Mouse (Mus musculus) thymus, postnatal 10 days (tissue): ENCODE results near the gene C2cd4d.
A peak's percentile ranks its signal among the peaks of the same experiment; 100 is the strongest.

ENCODE experiments used
- DNase-seq, 2 experiments: peaks; one replicate each; pipeline ENCODE4 v3.0.0; 2021; ENCODE audit warnings: low spot score in 2 of 2

C2cd4d gene

GRCm38 (mm10) chr3:94362138-94362537 lies at the start of gene C2cd4d:
TSS of gene C2cd4d (plus strand) at chr3:94362438.
- no peak for DNase-seq

GRCm38 (mm10) chr3:94328681-94329080 lies 33.6 kb upstream of the C2cd4d start:
- DNase-seq = peak in 1 of 2 experiments; percentile 27

- no peak for DNase-seq
Measured at GRCm38 (mm10) chr3:94334442-94334841, 27.8 kb upstream of the C2cd4d start.

- DNase-seq = no peak
Measured at GRCm38 (mm10) chr3:94338522-94338921, 23.7 kb upstream of the C2cd4d start.

GRCm38 (mm10) chr3:94341959-94342422 lies 20.2 kb upstream of the C2cd4d start, which contains the start of gene Them5:
TSS of gene Them5 (plus strand) at chr3:94342099.
- DNase-seq = no peak

GRCm38 (mm10) chr3:94342552-94342951 lies 19.7 kb upstream of the C2cd4d start:
- DNase-seq = no peak

- DNase-seq = no peak
Measured at GRCm38 (mm10) chr3:94344182-94344581, 18.1 kb upstream of the C2cd4d start.

- no peak for DNase-seq
Measured at GRCm38 (mm10) chr3:94344897-94345296, 17.3 kb upstream of the C2cd4d start.

- peak in 1 of 2 experiments; percentile 36 for DNase-seq
Measured at GRCm38 (mm10) chr3:94348146-94348545, 14.1 kb upstream of the C2cd4d start.

GRCm38 (mm10) chr3:94360812-94361211 lies 1.4 kb upstream of the C2cd4d start:
- DNase-seq = no peak

- no peak for DNase-seq
Measured at GRCm38 (mm10) chr3:94363291-94364153, 1.3 kb downstream of the C2cd4d start.

- no peak for DNase-seq
Measured at GRCm38 (mm10) chr3:94364154-94364526, 1.9 kb downstream of the C2cd4d start.

- peak; percentile 69 to 82 for DNase-seq
Measured at GRCm38 (mm10) chr3:94366761-94367160, 4.5 kb downstream of the C2cd4d start.

GRCm38 (mm10) chr3:94367511-94367910 lies 5.3 kb downstream of the C2cd4d start:
- DNase-seq = no peak

GRCm38 (mm10) chr3:94368631-94369030 lies 6.4 kb downstream of the C2cd4d start:
- peak in 1 of 2 experiments; percentile 31 for DNase-seq

- no peak for DNase-seq
Measured at GRCm38 (mm10) chr3:94369709-94370108, 7.5 kb downstream of the C2cd4d start.

- DNase-seq = no peak
Measured at GRCm38 (mm10) chr3:94371637-94372036, 9.4 kb downstream of the C2cd4d start.

GRCm38 (mm10) chr3:94372038-94372437 lies 9.8 kb downstream of the C2cd4d start:
- no peak for DNase-seq

GRCm38 (mm10) chr3:94372641-94373040 lies 10.4 kb downstream of the C2cd4d start, which contains the start of gene Rorc:
TSS of gene Rorc (plus strand) at chr3:94372794.
- DNase-seq = no peak

- no peak for DNase-seq
Measured at GRCm38 (mm10) chr3:94373090-94373489, 10.9 kb downstream of the C2cd4d start.

GRCm38 (mm10) chr3:94373597-94374011 lies 11.4 kb downstream of the C2cd4d start:
- peak; percentile 54 to 62 for DNase-seq

GRCm38 (mm10) chr3:94374636-94375035 lies 12.4 kb downstream of the C2cd4d start:
- DNase-seq = peak in 1 of 2 experiments; percentile 22

GRCm38 (mm10) chr3:94375146-94375545 lies 12.9 kb downstream of the C2cd4d start:
- DNase-seq = peak; percentile 28 to 35
